Mouse (Mus musculus): ENCODE data around the gene Rbfox1.

Rbfox1 gene

DNA sequence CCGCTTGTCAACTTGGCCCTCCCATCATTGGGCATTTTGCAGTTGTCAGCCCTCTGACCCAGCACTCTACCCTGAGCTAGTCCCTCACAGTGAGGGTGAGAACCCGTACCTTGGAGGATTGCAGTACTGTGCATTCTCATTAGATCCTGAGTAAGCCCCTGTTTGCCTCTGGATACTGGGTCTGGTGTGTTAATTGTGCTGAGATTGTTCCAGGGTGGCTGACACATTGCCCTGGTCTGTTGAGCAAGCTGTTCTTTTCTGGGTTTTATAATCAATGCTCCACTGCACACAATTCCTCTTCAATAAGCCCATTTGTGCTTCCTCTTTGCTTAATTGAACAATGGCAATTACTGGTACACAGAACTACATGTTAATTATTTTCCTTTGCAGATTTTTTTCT, 1489.5 kb downstream of the Rbfox1 start:
- DNase-seq (ENCODE audit: low spot score), result no peak

DNA sequence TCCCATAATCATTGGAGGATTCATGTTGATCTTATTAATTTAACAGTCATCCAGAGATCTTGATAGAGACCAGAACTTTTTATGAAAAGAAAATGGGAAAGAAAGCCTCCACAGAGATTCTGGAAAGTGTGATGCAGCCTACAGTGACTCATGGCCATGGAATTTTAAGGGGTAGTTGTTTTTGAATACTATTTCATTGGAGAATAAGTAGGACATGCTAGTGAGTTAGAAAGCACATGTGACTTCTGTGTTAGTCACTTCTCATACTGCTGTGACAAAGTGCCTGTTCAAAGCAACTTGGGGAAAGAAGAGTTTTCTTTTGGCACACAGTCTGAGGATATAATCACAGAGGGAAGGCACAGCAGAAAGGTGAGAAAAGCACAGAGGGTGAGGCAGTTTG, 1510.9 kb downstream of the Rbfox1 start:
- DNase-seq (ENCODE audit: low spot score), result no peak

DNA sequence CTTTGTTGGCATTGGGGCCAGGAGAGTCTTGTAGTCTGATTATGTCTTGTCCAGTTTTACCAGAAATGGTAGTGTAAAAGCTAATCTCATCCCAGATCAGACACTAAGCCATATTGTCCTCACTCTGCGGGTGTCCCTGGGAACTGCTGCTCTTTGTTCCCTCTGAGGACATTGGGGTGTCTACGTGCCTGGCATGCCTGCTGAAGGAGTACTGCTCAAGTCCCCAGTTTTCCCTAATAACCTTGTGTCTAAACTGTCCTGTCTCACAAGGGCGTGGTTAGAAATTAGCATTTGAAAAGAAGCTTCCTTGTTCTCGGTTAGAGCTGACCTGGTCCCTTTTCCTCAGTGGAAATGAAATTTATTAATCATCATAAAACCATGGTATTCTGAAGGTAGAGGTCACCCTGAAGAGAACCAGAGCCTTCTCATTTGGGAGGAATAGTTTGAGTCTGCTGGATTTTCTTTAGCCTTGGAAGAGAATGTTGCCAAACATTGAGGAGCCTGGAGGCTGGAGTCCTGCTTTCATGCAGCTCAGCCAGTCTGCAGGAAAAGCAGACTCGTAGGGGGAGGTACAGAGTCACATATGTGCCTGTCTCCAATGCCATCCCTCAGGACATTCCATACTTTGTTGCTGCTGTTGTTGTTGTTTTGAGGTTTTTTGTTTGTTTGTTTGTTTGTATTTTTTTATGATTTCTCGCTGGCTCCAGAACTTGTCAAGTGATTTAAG, 1519.8 kb downstream of the Rbfox1 start:
- no peak for DNase-seq (ENCODE audit: low spot score)

DNA sequence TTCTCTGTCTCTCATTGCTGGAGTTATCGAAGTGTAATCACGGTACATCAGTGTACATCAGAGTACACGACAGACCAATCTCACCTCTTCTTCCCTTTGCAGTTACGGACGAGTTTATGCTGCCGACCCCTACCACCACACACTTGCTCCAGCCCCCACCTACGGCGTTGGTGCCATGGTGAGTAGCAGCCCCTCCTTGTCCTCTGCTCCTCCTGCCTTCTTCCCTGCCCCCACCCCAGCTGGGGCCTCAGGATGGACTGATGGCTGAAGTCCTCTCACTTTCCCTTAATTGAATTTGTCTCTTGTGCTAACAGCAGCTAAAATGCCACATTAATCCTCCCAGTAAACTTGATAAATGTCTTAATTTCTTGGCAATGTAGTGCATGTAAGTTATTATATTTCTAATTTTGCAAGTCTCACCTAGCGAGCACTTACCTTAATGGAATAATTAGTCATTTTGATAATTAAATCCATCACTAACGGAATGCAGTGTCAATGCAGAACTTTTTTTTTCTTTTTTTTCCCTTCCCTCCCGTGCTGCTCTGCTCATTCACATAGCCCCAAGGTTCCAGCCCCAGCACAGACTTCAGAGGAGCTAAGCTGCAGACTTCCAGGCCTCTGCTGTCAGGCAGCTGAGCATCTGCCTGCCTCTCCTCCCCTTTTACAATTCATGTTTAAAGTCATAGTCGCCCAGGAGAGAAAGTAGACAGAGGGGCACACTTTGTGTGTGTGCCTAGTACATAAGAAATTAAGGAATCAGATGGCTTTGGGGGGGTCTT, 1522.9 kb downstream of the Rbfox1 start:
- no peak for DNase-seq (ENCODE audit: low spot score)

DNA sequence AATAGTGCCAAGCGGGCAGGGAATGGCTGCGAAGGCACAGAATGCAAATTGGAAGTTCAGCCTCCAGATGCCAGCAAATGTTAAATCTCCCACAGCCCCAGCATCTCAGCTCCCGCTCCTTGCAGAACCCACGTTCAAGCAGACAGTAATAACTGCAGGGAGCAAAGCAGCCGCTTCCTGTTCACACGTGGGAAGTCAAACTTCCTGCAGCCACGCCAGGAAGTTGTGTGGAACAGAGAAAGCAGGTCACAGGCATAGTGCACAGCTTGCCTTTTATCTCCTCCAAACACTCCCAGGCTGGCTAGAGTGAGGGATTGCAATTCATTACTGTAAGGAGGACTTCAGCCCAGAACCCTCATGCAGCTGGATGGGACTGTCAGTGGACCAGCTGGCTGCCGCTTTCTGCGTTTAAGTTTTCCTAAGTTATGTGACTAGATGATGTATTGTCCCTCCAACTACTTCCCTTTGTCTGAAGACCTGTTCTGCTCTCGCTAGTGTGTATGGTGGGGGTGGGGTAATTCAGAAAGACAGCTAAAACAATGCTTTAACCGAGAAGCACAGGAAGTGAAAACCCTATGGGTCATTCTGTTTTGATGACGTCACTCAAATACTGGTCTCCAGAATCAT, 1534.6 kb downstream of the Rbfox1 start:
- no peak for DNase-seq (ENCODE audit: low spot score)

DNA sequence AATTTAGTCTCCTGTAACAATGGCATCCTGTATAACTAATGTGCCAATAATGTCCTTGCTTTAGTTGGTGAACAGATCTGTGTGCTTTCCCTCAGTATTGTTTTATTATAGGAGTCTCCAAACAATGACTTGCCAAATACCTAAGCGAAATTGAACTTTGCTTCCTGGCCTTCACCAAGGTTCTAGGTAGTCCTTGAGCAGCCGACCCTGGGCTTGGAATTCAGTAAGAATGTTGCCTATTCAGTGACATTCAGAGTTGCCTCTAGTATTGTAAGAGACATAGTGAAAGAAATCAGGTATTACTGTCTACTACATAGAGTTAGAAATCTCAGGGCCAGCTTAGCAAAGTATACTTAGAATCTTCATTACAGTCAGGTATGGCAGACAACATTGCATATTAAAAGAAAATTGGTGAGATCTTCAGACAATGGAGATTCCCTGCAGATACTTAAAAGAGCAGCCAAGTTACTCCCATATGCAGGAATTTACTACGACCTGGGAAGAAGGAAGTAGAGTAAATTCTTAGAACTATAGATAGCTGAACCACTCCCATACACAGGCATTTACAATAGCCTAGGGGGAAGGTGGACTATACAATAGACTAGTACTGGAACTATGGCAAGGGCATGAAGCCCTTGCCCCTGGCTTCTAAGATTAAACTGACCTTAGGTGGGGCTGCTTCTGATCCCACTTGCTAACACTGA, 1540.4 kb downstream of the Rbfox1 start:
- no peak for DNase-seq (ENCODE audit: low spot score)

DNA sequence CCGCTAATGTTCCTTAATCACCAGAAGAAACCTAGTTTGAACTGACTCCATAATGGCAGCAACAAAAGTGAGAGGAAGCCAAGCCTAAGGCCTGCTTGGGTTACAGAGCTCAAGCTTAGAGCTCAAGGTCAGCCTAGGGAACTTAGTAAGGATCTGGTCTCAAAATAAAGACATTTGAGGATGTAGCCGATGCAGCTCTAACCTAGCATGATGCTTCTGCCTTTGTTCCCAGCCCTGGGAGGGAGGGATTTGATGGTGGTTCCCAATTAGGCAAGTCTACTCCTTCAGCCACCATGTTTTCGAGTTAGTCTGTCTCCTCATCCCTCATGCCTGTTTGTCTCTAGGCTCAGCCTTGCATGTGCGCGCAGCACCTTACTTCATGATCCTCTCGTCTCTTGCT, 1548.1 kb downstream of the Rbfox1 start:
- DNase-seq (ENCODE audit: low spot score), result no peak

DNA sequence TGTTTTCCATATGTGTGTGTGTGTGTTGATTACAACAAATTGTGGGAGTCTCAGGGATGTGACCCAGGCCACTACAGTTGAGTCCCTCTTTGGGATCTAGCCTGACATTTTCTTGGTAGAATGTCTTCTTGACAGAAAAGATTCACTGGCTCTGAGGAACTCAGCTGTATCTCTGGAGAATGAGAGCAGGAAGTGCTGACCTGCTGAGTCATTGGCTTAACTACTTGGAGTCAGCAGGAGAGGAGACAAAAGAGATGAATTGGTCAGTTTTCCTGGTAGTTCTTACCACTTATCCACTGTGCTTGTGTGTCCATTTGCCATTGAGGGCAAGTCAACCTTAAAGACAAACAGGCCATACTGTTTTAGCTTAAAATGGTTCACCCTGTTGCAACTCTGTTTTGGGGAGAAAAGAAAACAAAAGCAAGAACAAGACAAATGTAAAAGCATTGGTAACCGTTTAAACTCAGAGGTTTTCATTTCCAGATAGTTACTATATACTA, 1561.7 kb downstream of the Rbfox1 start:
- no peak for DNase-seq (ENCODE audit: low spot score)

DNA sequence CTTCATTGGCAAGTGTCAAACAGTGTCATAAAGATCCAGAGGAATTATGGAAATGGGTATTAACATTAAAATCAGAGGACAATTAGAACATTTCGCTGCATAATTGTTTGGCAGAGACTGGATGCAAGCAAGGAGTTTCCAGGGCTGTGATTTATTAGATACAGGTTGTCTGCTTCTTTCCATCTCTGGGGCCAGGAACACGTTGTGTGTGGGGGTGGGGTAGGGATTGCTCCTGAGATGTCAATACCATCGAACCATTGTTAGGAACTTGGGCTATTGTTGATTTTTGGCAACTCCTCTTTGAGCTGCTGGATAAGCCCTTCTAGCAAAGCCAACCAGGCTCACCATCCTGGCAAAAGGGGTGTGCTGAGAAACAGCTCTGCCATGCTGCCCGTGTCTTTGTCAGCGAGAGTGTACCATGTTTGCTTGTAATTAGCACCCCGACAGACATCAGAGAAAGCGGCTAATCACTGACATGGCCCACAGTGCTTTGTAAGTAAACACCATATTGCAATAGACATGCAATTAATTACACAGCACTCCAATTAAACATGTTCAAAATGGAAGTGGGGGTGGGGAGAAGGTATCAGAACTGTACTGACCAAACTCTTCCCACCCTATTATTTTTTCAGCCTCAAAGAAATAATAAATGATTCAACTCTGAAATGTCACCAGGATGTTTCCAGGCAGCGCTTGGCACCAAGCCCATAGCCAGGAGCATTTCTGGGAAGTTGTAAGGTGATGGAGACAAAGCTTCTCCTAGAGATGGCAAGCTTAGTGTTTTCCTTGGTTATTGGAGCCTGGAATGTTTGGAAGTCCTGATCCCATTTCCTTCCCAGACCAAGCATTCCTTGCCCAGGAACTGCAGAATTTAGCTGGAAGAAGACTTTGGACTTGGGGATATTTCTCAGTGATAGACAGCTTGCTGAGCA, 1562.8 kb downstream of the Rbfox1 start:
- no peak for DNase-seq (ENCODE audit: low spot score)

DNA sequence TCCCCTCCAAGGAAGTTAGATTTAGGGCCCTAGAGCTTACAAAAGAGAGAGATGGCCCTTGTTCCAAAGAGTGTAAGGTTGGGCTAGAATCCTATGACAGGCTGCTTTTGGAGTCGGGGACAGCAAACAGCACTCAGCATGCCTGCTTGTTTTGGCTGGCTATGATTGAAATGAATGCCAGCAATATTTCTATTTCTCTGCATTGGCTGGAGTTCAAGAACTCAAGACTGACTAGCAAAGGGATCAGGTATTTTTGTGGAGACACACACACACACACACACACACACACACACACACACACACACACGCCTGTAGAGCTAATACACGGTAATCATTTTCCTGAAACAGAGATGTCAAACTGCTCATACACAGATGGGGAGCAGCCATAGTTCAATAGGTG, 1566.0 kb downstream of the Rbfox1 start:
- DNase-seq (ENCODE audit: low spot score), result no peak

DNA sequence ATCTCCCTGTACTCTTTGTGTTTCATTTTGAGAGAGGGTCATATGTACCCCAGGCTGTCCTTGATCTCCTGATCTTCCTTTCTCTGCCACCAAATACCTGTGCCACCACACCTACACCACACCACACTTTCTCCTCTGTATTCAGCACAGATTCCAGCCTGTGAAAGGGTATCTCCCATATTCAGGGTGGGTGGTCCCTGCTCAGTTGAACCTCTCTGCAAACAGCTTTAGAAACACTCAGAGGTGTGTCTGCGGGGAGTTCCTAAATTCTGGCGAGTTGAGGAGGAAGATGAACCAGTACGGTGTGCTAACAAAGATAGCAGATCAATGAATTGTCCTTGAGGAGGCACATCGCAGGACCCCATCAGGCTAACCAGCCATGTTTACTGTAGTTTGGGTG, 1572.4 kb downstream of the Rbfox1 start:
- no peak for DNase-seq (ENCODE audit: low spot score)

Measured in urinary bladder, postnatal 10 days (tissue).